Mouse (Mus musculus) mesoderm, embryonic 11.5 days (tissue): ENCODE measurements at regions not wholly inside any gene's neighbourhood (a gene's known extent, or its start where the extent isn't known, plus 50 kb on each side); places are given as distances from the start of the nearest gene placed in this dataset.
"Not testable (repeated sequence)": the region's sequence is repeated elsewhere in the genome, so short reads cannot be mapped to it uniquely, and the experiment has no call there.

ENCODE experiments used
- DNase-seq: peaks from one replicate; pipeline ENCODE4 v3.0.0-alpha.2; 2012; ENCODE audit warnings: low read depth, low spot score

DNA sequence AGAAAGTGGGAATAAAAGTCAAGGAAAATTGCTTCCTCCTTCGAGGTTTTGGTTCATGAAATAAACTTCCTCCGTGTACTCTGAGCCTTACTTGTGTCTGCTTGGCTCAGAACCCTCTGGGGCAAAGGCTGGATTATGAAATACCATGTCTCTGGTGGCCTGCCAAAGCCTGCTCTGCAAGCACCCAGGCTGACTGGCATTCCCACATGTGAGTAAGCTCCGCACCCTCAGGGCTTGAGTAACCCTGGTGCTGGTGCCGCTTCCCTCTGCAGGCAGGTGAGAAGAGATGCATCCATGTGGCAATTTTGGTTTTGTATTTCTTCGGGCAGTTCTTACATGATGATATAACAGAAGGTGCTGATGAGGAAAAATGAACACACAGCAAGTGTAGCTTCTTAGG, 66.0 kb downstream of the Nr2f2 start:
- DNase-seq, result no peak

DNA sequence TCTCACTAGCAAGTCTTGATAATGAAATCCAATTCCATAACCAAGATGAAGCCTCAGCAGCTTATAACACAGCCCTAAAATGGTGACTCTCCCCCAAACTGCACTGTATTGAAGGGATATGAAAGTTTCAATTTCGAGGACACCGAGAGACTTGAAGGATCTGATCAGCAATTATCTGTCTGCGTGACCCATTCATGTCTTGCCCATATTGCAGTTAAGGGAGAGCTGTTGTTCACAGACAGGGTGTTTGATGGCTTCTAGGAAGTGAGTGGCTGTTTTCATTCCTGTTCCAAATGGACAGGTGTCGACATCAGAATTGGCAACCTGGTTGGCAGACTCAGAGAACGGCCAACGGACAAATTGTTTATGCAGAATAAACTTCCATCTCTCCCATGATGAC, 75.1 kb downstream of the Nr2f2 start:
- DNase-seq, result no peak

DNA sequence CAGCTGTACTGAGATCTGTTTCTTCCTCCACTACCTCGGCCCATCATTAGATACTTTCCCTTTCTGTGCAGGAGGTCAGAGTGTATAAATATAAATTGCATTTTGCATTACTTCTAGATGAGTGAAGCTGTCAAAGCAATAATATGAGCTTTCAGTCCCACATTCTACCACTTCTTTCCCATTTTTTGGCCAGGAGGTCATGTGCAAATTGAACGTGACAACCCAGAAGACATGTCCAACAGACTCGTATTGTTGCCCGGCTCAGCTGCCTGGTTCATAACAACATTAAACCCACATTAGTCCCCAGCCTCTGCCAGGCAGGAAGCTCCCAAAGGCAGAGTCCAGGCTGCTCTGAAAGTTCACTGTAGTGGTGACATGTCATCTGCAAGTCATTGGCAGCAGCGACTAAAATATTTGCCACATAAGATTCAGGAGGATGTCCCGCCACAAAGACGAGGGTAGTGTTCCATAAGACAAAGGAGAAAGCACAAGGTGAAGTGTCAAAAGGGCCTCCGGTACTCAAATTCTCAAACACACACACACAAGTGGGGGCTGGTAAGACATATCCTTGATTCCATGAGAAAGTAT, 75.7 kb downstream of the Nr2f2 start:
- DNase-seq, result no peak

DNA sequence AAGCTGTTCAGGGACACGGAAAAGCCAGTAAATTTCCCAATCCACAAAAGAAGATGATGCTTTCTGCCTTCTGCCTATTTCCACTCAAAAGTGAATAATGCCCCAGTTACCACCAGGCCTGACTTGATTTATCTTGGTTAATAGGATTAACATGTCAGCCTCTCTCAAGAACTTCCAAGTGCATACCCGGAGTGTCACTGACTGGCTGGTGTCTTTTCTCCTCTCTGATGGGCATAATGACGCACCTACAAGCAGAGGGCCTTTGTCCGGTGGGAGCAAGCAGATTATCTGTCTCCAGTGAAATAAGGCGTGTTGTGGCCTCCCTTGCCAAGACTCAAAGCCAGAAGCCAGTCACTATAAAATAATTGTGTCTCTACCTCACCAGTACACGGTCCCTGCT, 76.3 kb downstream of the Nr2f2 start:
- DNase-seq, result no peak

DNA sequence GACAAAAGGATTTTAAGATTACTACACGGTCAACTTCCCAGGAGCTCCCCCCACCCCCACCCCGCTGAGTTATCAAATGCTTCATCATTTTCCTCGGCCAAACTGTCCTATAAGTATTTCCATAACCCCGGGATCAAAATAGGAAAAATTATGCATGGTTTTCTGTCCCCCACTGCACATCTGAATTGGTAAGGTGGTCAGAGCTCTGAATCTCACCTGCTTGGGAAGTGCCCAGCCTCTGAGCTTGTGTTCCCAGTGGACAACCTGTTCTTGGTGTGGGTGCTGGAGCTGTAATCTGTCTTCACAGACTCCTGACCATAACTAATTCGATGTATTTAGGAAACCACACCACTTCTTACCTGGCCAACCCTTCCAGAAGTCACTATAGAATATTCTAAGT, 77.9 kb downstream of the Nr2f2 start:
- DNase-seq, result no peak

DNA sequence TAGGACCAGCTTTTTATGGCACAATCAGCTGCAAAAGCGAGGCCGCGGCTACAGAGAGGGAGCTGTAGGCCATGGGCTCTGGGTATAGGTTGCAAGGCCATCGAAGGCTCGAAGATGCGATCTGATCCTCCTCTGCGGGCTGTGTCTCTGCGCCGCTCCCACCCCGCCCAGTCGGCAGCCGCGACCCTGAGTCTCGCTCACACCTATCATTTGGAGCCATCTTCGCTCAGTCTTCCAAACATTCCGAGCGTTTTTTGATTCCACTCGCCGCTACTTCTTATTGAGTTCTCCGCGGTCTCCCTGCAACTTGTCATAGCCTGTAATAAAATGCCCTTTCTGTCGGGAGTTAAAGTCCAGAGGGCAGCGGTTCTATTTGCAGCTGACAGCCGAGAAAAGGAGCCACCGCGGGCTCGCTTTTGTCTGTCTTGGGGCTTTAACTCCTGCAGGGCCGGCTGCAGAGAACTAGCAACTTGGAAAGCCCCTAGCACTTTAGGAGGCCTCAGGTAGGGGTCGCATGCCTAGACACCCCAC, 78.6 kb downstream of the Nr2f2 start:
- no peak for DNase-seq

DNA sequence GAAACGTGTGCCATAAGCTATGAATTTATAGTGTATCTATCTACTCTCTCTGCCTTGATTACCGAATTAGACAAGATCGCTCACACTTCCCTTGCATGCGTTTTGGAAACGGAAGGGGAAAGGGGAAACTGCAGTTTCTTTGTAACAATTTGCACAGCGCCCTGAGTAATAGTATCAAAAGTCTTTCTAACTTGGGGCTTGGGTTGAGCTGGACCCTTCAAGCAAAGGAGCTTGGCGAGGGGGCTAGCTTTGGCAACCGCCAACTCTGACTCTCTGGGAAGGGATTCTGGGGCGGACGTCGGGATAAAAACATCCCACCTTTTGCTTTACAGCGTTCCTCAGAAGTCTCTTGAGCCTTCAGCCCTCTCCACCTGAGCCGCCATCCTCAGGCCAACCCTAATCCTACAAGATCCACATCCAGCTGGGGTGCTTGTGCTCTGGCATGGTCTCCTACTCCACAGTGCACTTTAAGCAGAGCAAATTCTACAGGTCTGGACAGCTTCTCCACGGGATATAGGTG, 79.6 kb downstream of the Nr2f2 start:
- no peak for DNase-seq

DNA sequence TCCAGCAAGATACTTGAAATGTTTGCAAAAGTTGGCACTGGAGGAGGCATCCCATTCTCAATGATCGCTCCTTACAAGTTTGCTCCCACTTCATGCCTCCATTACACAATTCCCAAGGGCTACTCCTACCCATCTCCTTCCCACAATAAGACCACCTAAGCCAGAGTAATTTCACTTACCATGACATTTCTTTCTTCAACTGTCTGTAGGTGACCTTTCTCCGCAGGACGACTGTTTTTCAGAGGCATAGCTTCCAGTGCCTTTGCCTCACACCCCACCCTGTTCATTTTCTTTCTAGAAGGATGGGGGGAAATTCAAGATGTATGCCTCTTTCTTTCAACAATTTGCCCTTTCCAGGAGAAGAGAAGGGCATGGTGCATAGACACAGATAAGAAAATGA, 81.2 kb downstream of the Nr2f2 start:
- DNase-seq, result no peak

DNA sequence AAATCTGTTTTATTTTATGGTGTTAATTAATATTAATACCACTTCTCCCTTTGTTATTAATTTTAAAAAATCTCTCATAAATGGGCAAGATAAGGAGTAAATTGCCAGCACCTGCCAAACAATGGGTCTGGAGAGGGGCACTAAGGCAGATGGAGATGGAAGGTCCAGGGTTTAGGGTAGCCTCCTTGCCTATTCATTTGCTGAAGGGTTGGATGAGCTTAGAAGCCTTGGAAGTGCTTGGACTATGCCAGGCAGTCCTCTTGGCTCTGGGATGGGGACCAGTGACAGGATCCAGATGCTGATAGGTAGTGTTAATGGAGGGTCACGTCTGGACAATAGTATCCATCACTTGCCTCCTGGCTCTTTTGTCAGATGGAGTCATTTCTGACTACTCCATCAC, 82.7 kb downstream of the Nr2f2 start:
- no peak for DNase-seq

DNA sequence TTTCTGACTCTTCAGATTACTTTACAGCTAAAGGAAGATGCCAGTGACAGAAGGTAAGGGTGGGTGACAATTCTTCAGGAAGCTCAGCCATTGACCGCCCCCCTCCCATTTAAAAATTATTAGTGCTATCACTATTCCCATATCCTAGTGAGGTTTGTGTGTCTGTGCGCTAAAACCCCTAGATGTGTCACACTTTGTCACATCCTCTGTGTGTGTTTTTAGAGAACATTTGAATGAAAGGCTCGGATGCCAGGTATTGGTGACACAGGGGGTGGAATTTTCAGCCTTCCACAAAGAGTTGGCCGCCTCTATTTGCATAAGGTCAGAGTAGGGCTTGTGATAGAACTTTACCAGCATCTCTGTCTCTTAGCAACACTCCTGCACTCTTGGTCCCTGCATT, 83.4 kb downstream of the Nr2f2 start:
- DNase-seq, result no peak

DNA sequence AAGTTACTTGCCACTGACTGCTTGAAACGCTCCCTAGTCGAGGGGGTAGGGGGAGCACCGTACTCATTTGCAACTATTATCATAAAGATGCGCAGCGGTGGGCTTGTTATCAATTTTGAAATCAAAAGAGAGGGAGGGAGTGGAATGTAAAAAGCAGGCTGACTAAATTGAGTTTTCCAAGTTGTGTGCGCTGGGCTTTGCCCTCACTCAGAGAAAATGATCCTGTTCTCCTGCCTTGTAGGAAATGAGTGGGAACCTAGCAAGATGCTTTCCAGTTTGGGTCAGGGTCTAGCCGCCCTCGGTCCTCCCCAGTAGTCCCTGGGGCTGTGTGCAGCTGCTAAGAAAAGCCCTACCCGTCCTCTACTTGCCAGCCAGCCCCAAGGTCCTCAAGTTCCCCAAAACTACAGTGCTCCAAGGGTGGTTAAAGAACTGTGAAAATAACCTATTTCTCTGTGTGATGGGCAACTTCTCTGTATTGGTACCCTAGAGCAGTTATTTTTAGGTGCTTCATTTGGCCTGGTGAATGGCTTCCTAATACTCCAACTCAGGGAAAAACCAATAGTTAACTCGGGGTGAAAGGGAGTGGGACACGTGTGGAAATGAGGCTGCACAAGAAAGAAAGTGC, 84.5 kb downstream of the Nr2f2 start:
- no peak for DNase-seq

DNA sequence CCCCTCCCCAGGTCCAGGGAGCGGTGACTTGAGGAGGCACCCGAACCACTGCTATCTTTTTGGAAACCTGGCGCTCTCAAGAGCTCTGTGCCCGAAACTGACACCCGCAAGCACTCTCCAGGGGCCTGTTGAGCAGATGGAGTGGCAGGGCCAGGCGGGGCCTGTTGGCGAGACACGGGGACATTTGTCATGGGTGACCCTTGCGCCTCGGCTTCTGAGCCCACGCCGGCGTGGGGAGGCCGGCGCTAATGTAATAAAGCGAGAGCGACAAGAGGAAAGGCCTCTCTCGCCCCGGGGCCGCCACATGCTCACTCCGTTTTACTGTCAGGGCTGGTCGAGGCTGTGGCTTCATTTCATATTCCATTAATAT, 85.2 kb downstream of the Nr2f2 start:
- peak; percentile 54 for DNase-seq

DNA sequence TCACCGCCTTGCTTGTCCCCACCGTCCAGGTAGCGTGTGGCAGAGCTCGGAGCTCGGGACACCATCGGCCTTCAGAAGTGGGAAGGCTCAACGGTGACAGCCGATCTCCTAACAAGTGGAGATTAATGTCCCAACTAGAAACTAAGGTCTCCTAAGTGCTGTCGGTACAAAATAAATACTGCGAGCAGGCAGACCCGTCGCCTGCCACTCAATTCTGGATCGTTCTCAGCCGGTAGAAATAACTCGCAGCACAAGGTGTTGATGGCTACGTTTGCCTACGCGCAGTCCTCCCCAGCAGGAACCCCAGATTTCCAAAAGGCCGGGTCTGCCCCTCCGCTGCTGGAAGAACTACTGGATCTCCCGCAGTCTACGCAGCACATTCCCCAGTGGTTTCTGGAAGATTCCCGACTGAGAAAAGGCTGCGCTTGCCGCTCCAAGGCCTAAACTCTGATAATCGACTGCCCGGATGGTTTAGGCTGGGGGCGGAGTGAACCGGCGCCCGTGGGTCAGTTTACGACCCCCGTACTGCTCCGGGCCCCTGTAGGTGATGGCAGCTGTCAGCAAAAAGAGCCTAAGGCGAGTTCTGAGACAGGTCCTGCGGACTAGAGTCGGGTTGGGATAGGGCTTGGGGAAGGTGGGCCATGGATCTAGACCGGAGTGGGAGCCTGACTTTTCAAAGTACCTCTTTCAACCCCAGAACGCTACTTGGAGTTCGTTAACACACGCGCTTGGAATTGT, 85.7 kb downstream of the Nr2f2 start:
- DNase-seq, result no peak

DNA sequence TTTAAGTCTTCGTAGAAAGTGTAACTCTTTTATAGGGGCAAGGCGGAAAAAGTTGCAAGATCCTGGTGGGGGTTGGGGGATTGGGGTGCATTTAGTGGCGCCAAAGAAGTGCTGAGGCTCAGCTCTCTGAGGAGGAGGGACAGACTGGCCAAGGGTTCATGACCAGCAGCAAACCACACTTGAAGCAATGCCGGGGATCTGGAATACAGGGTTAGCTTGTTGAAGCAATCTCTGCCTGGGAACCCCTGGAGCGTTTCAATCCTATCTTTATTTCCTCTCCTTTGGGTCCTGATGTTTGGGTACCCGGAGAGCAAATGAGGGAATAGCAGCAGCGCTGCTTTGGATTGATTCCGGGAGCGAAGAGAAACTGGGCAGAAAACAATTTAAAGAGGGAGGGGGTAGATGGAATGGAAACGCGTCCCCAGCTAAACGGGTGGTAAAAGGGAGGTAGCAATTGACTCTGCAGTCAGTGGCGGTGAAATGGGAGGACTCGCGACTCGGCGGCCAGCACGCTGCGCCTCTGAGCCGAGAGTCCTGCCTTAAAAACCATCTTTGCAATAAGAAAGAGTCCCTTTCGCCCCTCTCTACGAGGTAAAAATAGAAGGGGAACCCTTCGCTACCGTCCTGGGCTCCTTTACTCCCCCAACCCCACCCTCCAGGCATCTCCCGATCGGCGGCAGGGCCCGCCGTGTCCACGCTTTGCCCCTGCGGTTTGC, 86.5 kb downstream of the Nr2f2 start:
- no peak for DNase-seq

DNA sequence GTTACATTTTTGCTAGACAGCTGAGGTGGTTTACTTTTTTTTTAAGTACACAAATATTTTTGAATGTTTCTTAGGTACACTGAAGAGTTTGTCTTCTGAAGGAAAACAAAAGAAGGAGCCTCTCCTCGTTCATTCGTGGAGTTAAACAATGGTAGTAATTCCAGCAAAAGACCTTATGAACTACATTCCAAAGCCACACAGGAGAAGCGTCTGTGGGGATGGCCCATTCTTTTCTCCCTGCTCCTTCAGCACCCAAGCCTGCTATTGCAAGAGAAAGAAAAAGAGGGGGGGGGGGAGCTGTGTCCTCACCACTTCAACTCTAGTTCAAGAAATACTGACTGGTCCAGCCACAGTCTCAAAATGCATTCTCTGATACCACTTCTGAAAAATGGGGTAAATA, 87.4 kb downstream of the Nr2f2 start:
- DNase-seq, result no peak

DNA sequence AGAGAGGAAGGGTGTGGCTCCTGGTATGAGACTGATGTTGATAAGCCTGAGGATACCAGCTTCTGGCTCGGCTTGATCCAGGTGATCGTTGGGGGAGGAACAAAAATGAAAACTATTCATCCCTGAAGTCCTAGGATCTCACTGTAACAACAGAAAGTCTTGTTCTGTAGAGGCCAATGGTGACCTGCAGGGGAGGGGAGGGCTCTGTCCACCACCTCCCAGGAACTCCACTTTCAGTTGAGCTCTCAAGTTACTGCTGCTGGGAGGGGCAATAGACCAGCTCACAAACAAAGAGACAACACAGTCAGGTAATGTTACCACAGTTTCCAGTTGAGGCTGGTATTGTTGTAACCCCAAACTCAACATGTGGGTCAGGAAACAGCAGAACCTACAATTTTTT, 90.5 kb downstream of the Nr2f2 start:
- DNase-seq, result no peak

DNA sequence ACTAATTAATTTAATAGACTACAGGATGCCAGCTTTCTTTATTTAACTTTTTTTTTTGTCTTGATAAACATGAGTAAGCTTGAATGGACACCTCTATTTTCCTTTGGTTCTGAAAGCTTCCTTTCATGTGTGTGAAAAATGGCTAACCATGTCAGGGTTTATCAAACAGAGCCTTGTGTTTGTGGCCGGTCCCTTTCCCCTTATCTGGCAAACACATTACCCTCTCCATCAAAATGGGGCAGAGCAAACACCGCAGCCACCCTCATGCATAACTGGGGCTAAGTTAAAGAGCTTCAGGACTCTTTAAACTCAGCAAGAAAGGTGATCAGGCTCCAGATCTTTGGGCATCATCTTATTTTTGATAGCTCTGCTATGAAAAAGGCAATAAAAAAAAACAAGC, 92.2 kb downstream of the Nr2f2 start:
- no peak for DNase-seq

DNA sequence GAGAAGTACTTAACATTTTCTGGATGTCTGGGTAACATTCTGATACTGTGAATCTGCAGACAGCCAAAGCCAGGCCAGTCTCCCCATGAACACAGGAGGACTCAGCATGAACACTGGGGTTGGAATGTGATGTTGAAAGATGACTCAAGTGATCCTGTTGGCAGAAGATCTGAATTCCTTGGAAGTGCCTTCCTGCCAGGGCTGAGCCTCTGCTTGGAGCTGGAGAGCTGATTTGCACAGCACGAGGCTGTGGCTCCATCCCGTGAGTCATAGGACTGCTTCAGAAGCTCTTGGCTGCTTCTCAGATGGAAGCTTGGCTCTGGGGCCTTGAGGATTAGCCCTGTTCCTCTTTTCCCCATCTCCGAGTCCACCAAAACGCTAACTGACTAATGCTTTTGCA, 99.5 kb downstream of the Nr2f2 start:
- DNase-seq, result no peak

DNA sequence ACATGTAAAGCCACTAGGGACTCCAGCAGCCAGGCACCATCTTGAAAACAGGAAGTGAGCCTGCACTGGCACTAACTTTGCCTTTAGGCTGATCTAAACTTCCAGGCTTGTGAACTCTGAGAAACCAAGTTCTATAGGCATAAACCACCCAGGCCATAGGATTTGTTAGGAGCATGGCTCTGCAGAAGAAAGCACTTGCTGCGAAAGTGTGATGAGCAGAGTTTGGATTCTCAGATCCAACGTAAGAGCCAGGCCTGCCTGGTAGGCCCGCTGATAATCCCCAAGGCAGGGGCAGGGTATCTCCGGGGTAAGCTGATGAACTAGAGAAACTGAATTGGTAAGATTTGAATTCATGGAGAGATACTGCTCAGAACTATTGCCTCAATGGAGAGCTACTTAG, 109.7 kb downstream of the Nr2f2 start:
- no peak for DNase-seq

DNA sequence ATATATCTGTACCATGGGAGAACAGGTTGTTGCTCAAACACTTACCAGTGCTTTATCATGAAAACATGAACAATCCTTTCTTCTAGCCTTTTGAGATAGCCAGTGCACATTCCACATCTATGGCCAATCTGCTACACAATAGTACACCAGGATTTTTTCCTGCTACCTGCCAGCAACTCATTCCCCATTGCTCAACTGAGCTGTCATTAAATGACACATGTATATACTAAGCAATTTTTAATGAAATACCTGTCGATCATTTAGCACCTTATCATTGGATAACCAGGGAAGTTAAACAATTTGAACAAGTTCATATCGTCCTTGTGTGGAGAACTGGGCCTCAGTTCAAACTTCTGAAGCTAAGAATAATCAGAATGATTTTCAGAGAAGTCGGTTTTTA, 111.5 kb downstream of the Nr2f2 start:
- DNase-seq, result no peak

DNA sequence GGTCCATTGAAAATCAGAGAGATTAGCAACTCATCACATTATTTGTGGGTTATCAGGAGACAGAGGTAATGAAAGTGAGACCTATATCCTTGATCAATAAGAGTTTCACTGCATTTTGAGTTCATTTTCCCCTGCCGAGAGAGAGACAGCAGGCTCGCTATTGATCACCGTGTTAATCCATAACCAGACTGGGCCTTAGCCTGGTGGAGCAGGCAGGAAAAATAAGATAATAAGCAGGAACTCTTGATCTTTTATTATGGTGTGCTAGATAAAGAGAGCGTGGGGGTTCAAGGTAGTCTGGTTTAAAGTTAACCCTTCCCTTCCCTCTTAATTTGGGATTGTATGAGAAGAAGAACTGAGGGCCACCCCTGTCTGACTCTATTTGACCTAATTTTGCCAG, 113.3 kb downstream of the Nr2f2 start:
- DNase-seq, result no peak

DNA sequence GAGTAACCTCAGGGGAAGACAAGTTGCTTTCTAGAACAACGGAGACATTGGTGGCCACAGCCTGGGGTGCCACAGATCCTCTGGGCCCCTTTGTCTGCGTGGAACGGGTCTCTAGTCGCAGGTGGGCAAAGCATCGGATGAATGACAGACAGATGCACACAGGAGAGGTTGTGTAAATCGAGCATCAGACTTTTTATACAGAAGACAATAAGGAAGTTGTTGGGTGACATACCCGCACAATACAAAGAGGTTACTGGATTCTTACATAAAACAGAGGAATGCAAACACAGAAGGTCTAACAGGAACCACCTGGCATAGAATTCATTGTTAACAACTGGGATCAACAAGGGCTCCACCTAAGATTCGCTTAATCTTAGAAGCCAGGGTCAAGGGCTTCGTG, 127.5 kb downstream of the Nr2f2 start:
- not testable (repeated sequence) for DNase-seq
